Mouse (Mus musculus) liver, embryonic 14.5 days (tissue): ENCODE results near the gene Usp3. TPM values are rescaled to one million over a fixed set of nuclear protein-coding genes. Genes with fewer than 3 reads are reported as not detected.

Source experiments
- ATAC-seq: fragments of 200-750 bp; cut with Nextera tagmentation; 2 replicates; pipeline ENCODE4 v1.8.0; 2017; ENCODE audit warnings: moderate number of reproducible peaks, mild to moderate bottlenecking, moderate library complexity; ENCODE audit not compliant: insufficient read depth
- DNase-seq, 3 experiments: peaks; one replicate each; pipeline ENCODE4 v3.0.0-alpha.2; 2012 to 2013; ENCODE audit warnings: low read depth in 3 of 3, low spot score in 3 of 3
- H3K27ac ChIP-seq: fragments of 300-500 bp; sonication (generic); 2 replicates; pipeline ENCODE4 v1.5.1; 2014; ENCODE audit warnings: moderate library complexity, mild to moderate bottlenecking, control low read depth, inconsistent platforms
- H3K27me3 ChIP-seq: fragments of 300-500 bp; sonication (generic); 2 replicates; pipeline ENCODE4 v1.6.1; 2014; ENCODE audit warnings: mild to moderate bottlenecking, low read length, moderate library complexity; ENCODE audit not compliant: control insufficient read depth, insufficient read depth
- H3K36me3 ChIP-seq: fragments of 300-500 bp; sonication (generic); replicated peaks from 2 replicates; pipeline ENCODE4 v1.6.1; 2014; ENCODE audit warnings: low read depth; ENCODE audit not compliant: control insufficient read depth, insufficient read depth
- H3K4me1 ChIP-seq, 2 experiments: fragments of 200-500 bp in 1 of 2; fragments of 300-500 bp in 1 of 2; sonication (generic) in 1 of 2; replicated peaks; 2 replicates each; pipeline ENCODE4 v1.6.1; 2012 to 2014; ENCODE audit warnings: antibody characterized with exemption in 1 of 2, inconsistent platforms in 1 of 2, low read length in 1 of 2; ENCODE audit not compliant: control insufficient read depth in 2 of 2, insufficient read depth in 2 of 2
- H3K4me2 ChIP-seq: fragments of 300-500 bp; sonication (generic); 2 replicates; pipeline ENCODE4 v1.6.1; 2014; ENCODE audit warnings: low read depth, mild to moderate bottlenecking, control low read depth, moderate library complexity
- H3K4me3 ChIP-seq, 2 experiments: fragments of 200-500 bp in 1 of 2; fragments of 300-500 bp in 1 of 2; sonication (generic) in 1 of 2; 2 replicates each; pipeline ENCODE4 v1.5.1; 2012 to 2014; ENCODE audit warnings: low read depth in 2 of 2, low read length in 2 of 2, mild to moderate bottlenecking in 2 of 2, control low read depth in 1 of 2, inconsistent platforms in 1 of 2, moderate library complexity in 1 of 2; ENCODE audit not compliant: insufficient read depth in 1 of 2
- H3K9ac ChIP-seq: fragments of 300-500 bp; sonication (generic); replicated peaks from 2 replicates; pipeline ENCODE4 v1.6.1; 2014; ENCODE audit warnings: mild to moderate bottlenecking, control low read depth, moderate library complexity
- H3K9me3 ChIP-seq: fragments of 300-500 bp; sonication (generic); 2 replicates; pipeline ENCODE4 v1.6.1; 2016; ENCODE audit warnings: low read length, mixed read lengths; ENCODE audit not compliant: control insufficient read depth
- CTCF ChIP-seq: IDR thresholded peaks from 2 replicates; pipeline ENCODE4 v1.5.1; 2016; ENCODE audit warnings: antibody characterized with exemption, low read depth, control low read depth
- EP300 ChIP-seq: IDR thresholded peaks from 2 replicates; pipeline ENCODE4 v1.6.1; 2016; ENCODE audit warnings: antibody characterized with exemption, low read depth
- WGBS: fragments of 180-500 bp; shearing (Covaris S2); extraction: QIAGEN DNeasy Blood & Tissue Kit; methylation state at CpG from one replicate; pipeline ENCODE4 v1.1.7; 2014; ENCODE audit not compliant: insufficient replicate concordance; 5-methylcytosine and 5-hydroxymethylcytosine counted together
- polyA plus RNA-seq, 2 experiments: library from polyadenylated mRNA; depleted of rRNA in 1 of 2; stranded (reverse) in 1 of 2; unstranded in 1 of 2; fragments of >200 nt; fragmentation: Nextera tagmentation in 1 of 2; extraction: Ambion mirVana in 1 of 2; gene quantifications; 2 replicates each; pipeline versions ENCODE4 v1.2.1 to v1.2.3; 2012 to 2014

The Usp3 gene
- polyA plus RNA-seq, 2 experiments = 6.7 to 14.8 TPM

DNA sequence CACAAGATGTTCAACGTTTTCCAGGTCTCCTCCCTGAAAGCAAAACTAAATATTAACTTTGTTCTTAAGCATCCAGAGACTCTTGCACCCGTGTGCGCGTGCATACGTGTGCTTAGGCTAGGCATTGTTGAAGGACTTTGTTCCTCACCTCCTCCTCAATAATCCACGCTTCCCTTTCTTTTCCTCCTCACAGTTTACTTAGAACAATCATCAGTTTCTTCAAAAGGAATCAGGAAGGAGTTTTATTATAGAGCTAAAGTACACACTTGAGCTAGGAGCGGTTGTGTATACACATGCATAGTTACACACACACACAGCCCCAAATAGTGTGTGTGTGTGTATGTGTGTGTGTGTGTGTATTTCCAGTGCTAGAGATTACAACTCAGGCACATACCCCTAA, 20.7 kb upstream of the Usp3 start:
- H3K9me3 ChIP-seq = no peaks in the 10 kb centered on the region
- H3K27ac ChIP-seq = no peak overlapping the region
- 65% methylated on average over 7 of the region's 7 CpGs for WGBS
- ATAC-seq (no peak), DNase-seq (no peak)
- H3K27me3 ChIP-seq = no peaks in the 10 kb centered on the region
- H3K4me3 ChIP-seq = no peak overlapping the region
- peaks cover 0 to 4% of the 10 kb centered on the region in 2 experiments; a peak in 1 of 4 replicates for H3K4me1 ChIP-seq
- H3K4me2 ChIP-seq = no peak overlapping the region
- no peak overlapping the region for H3K9ac ChIP-seq
- no peaks in the 10 kb centered on the region for H3K36me3 ChIP-seq
- TF ChIP-seq CTCF = no peak
- no peak for TF ChIP-seq EP300

GRCm38 (mm10) chr9:66611478-66612093, 18.6 kb upstream of the Usp3 start:
- Histone ChIP-seq H3K27ac (no peak overlapping the region), H3K9ac (no peak overlapping the region), H3K4me2 (peak overlapping the region; percentile 28), H3K9me3 (no peaks in the 10 kb centered on the region), H3K36me3 (no peaks in the 10 kb centered on the region), H3K4me1 (peaks cover 0 to 4% of the 10 kb centered on the region in 2 experiments; a peak in 1 of 4 replicates), H3K27me3 (no peaks in the 10 kb centered on the region), H3K4me3 (no peak overlapping the region)
- 16% methylated on average over 18 of the region's 18 CpGs for WGBS
- TF ChIP-seq EP300 (no peak), CTCF (peak; percentile 97)
- peak in 2 of 3 experiments; percentile 28 to 52 for DNase-seq
- peak; percentile 56; the same call in 1 of the 2 replicates for ATAC-seq

- ATAC-seq (no peak), DNase-seq (no peak)
- no peak overlapping the region for H3K27ac ChIP-seq
- H3K4me1 ChIP-seq = peaks cover 0 to 22% of the 10 kb centered on the region in 2 experiments; a peak in 2 of 4 replicates
- no peaks in the 10 kb centered on the region for H3K36me3 ChIP-seq
- H3K4me2 ChIP-seq = no peak overlapping the region
- H3K27me3 ChIP-seq = no peaks in the 10 kb centered on the region
- H3K9ac ChIP-seq = no peak overlapping the region
- 62% methylated on average over 5 of the region's 5 CpGs for whole genome bisulfite sequencing
- TF ChIP-seq CTCF (no peak), EP300 (no peak)
- no peaks in the 10 kb centered on the region for H3K9me3 ChIP-seq
- H3K4me3 ChIP-seq = no peak overlapping the region
These were observed 15.9 kb upstream of the Usp3 start for GRCm38 (mm10) chr9:66608817-66609345.

GRCm38 (mm10) chr9:66606851-66607250, 13.9 kb upstream of the Usp3 start:
- no peak for DNase-seq
- ATAC-seq = no peak
- no peaks in the 10 kb centered on the region for H3K36me3 ChIP-seq
- no peak for TF ChIP-seq EP300
- no peak for TF ChIP-seq CTCF
- H3K9me3 ChIP-seq = no peaks in the 10 kb centered on the region
- H3K9ac ChIP-seq = no peak overlapping the region
- no peak overlapping the region for H3K27ac ChIP-seq
- H3K4me1 ChIP-seq = peaks cover 0 to 20% of the 10 kb centered on the region in 2 experiments; a peak in 2 of 4 replicates
- WGBS = 54% methylated on average over 12 of the region's 12 CpGs
- H3K4me3 ChIP-seq = no peak overlapping the region
- H3K27me3 ChIP-seq = no peaks in the 10 kb centered on the region
- H3K4me2 ChIP-seq = no peak overlapping the region

DNA sequence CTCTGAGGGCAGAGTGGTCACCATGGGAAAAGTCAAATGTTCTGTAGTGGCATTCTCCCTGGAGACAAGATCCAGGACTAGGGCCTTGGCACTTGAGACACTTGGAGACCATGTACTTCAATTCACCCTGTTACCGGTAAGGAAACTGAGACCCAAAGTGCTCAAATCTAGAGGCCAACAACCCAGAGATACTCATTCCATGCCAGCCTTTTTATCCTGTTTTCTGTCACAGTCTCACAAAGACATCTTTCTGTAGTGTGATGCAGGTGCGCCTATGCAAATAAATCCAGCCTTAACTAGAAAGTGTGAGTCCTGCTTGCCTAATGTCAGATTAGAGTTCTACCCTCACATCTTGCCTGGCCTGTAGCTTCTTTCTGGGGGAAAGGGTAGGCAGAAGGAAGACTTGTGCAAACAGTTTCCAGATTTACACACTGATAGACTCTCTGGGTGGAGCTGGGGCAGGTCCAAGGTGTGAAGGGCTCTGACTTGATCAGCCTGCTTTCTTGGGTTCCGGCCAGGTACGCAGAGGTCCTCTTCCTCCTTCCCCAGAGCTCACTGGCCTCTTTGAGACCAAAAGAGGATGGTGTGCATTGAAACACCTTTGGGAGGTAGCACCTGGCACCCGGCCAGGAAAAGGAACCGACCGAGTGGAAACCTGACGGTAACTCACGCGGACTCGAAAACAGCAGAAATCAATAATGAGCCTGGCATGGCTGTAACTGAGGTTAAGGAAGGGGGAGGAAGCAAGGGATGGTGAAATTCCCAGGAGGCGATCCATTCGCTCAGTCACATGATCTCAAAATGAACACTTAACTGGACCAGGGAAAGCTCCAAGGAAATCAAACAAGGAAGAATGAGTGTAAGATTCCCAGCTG, 13.2 kb upstream of the Usp3 start:
- no peak overlapping the region for H3K4me3 ChIP-seq
- 69% methylated on average over 13 of the region's 13 CpGs for WGBS
- H3K4me1 ChIP-seq = peaks cover 0 to 19% of the 10 kb centered on the region in 2 experiments; a peak in 2 of 4 replicates
- DNase-seq (no peak), ATAC-seq (no peak)
- H3K27ac ChIP-seq = no peak overlapping the region
- H3K4me2 ChIP-seq = no peak overlapping the region; the same call in 1 of the 2 replicates
- TF ChIP-seq EP300 = no peak
- TF ChIP-seq CTCF = no peak
- no peaks in the 10 kb centered on the region for H3K9me3 ChIP-seq
- no peak overlapping the region for H3K9ac ChIP-seq
- H3K36me3 ChIP-seq = no peaks in the 10 kb centered on the region
- H3K27me3 ChIP-seq = no peaks in the 10 kb centered on the region
